Mouse (Mus musculus): ENCODE results near the gene Amotl2. TPM values are rescaled to one million over a fixed set of nuclear protein-coding genes. Genes with fewer than 3 reads are reported as not detected.

The Amotl2 gene
- polyA plus RNA-seq, 1 experiment from 2014 or later: 110 TPM

DNA sequence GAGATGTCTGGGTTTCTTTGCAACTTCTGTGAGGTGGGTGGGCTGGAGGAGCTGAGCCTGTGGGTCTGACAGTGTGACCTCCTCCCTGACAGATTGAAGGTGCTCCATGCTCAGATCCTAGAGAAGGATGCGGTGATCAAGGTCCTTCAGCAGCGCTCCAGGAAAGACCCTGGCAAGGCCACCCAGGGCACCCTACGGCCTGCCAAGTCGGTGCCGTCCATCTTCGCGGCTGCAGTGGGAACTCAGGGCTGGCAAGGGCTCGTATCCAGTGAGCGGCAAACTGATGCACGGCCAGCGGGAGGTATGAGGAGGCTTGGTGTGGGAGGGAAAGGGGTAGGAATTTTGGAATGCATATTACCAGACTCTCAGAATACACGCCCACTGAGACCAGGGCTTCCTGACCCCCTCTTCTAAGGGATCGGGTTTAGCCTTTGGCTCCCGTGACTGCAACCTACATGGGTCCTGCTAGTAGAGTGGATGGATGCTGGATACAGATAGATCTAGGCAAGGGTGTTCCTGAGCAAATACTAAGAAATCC is 13.5 kb downstream of the Amotl2 start:
- H3K9ac ChIP-seq: no peak overlapping the region
- H3K4me3 ChIP-seq: no peak overlapping the region
- peaks cover 85% of the 10 kb centered on the region for H3K36me3 ChIP-seq
- H3K4me2 ChIP-seq (replicated peaks): no peak overlapping the region
- no peak for ATAC-seq (ENCODE audit: low FRiP score)
- no peak overlapping the region for H3K27ac ChIP-seq
- H3K4me1 ChIP-seq: peaks cover 42% of the 10 kb centered on the region
- no peaks in the 10 kb centered on the region for H3K9me3 ChIP-seq (replicated peaks)
- WGBS: 87% methylated on average over 14 of the region's 14 CpGs
- H3K27me3 ChIP-seq: no peaks in the 10 kb centered on the region

DNA sequence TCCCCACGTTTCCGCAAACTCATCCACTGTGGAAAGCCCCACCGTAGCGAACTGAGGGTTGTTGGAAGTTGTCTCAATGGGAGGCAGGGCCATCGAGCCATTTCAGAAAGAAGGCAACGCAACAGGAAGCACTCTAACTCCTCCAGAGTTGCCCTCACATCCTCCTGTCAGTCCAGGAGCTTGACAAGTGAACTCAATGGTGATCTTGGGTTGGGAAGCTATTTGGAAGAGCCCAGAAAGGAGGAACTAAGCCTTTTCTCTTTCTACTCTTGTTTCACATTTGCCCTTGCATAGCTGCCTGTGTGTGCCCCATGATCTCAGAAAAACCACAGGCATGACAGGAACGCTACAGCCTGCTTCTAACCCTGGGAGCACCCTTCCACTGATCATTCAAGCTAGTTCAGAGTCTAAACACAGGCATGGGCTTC is 14.6 kb downstream of the Amotl2 start:
- H3K4me1 ChIP-seq: peaks cover 31% of the 10 kb centered on the region
- H3K27me3 ChIP-seq: no peaks in the 10 kb centered on the region
- no peak overlapping the region for H3K9ac ChIP-seq
- no peaks in the 10 kb centered on the region for H3K9me3 ChIP-seq (replicated peaks)
- H3K27ac ChIP-seq: 0 out of 2 replicates have a peak overlapping the region, but pooled peaks have one; percentile 37
- no peak for ATAC-seq (ENCODE audit: low FRiP score)
- H3K4me2 ChIP-seq (replicated peaks): no peak overlapping the region
- H3K4me3 ChIP-seq: no peak overlapping the region
- 81% methylated on average over 7 of the region's 7 CpGs for WGBS
- H3K36me3 ChIP-seq: peaks cover 76% of the 10 kb centered on the region

DNA sequence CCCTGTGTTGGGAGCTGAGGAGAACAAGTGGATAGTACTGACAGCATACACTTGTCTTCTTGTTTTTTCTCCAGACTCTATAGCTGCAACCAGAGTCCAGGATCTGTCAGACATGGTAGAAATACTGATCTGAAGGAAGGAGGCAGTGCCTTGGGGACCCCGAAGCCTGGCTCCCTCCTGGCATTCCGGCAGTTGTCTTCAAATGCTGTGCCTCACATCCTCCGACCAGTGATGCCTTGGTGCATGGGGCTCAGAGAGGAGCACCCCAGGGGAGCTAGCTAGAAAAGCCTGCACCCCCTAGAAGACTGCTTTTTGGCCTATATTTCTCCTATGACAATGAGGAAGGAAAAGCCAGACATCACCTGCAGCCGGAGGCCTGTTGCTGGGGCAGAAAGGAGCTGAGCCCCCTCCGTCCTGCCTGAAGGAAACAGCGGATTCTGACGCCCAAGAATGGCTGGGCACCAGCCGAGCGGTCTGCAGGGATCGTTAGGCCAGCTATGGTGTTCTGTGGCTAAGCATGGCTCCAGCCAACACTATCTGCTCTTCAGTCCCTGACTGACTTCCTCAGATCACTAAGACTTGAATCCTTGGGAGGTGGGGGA is 15.2 kb downstream of the Amotl2 start:
- H3K4me3 ChIP-seq: no peak overlapping the region

DNA sequence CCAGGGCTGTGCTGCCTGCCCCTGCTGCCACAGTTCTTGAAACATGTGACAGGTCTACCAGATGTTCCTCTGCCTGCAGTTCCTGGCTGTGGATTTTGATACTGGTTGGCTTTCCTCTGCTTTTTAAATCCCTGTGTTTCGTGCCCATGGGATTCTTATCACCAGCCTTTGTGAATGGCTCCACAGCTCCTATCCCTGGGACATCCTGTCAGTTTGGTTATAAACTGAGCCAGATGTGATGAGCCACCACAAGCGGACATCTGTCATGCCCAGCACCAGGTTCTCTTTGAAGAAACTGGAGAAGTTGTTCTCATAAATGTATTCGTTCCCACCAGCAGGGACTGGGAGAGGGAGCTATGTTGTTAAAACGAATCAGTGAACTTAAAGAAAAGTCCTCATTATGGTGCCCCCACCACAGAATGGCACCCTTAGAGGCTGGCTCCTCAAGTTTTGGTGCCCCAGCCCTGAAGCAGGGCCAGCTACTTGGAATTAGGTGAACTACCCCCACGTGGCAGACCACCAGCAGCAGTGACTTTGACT is 15.9 kb downstream of the Amotl2 start:
- H3K27ac ChIP-seq: no peak overlapping the region
- H3K4me2 ChIP-seq (replicated peaks): no peak overlapping the region
- no peak overlapping the region for H3K9ac ChIP-seq
- H3K9me3 ChIP-seq (replicated peaks): no peaks in the 10 kb centered on the region
- 75% methylated on average over 5 of the region's 5 CpGs for WGBS
- peaks cover 17% of the 10 kb centered on the region; the same call in 1 of the 2 replicates for H3K4me1 ChIP-seq
- no peak overlapping the region for H3K4me3 ChIP-seq
- ATAC-seq (ENCODE audit: low FRiP score): no peak
- H3K27me3 ChIP-seq: no peaks in the 10 kb centered on the region
- H3K36me3 ChIP-seq: peaks cover 64% of the 10 kb centered on the region

More for the DNA sequence above, 15.2 kb downstream of the Amotl2 start:
- Histone ChIP-seq H3K27me3 (no peaks in the 10 kb centered on the region), H3K4me1 (peaks cover 25% of the 10 kb centered on the region), H3K27ac (no peak overlapping the region), H3K9ac (no peak overlapping the region), H3K36me3 (peaks cover 71% of the 10 kb centered on the region), H3K4me2 (replicated peaks) (no peak overlapping the region), H3K9me3 (replicated peaks) (no peaks in the 10 kb centered on the region)
- ATAC-seq (ENCODE audit: low FRiP score): no peak
- 81% methylated on average over 10 of the region's 10 CpGs for WGBS

DNA sequence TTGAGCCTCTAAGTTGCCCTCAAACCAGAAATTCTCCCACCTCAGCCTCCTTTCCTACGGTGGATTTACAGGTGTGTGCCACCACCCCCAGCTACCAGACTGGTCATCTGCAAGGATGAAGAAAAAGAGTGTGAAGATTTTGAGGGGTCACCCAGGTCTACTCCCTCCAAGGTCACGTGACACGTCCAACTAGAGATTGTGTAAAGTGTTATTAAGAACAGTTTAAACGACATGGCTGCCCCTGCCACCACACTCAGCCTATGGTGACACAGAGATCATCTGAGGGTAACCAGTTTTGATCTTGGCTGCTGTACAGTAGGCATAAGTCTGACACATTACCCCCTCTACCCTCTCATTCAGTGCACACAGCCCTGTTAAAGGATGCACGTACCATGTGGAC is 17.0 kb downstream of the Amotl2 start:
- Histone ChIP-seq H3K4me3 (no peak overlapping the region), H3K4me1 (peaks cover 12% of the 10 kb centered on the region; the same call in 1 of the 2 replicates), H3K27me3 (no peaks in the 10 kb centered on the region), H3K4me2 (replicated peaks) (no peak overlapping the region), H3K27ac (no peak overlapping the region), H3K9ac (no peak overlapping the region), H3K36me3 (peaks cover 53% of the 10 kb centered on the region), H3K9me3 (replicated peaks) (no peaks in the 10 kb centered on the region)
- 92% methylated on average over 5 of the region's 5 CpGs for WGBS
- no peak for ATAC-seq (ENCODE audit: low FRiP score)

DNA sequence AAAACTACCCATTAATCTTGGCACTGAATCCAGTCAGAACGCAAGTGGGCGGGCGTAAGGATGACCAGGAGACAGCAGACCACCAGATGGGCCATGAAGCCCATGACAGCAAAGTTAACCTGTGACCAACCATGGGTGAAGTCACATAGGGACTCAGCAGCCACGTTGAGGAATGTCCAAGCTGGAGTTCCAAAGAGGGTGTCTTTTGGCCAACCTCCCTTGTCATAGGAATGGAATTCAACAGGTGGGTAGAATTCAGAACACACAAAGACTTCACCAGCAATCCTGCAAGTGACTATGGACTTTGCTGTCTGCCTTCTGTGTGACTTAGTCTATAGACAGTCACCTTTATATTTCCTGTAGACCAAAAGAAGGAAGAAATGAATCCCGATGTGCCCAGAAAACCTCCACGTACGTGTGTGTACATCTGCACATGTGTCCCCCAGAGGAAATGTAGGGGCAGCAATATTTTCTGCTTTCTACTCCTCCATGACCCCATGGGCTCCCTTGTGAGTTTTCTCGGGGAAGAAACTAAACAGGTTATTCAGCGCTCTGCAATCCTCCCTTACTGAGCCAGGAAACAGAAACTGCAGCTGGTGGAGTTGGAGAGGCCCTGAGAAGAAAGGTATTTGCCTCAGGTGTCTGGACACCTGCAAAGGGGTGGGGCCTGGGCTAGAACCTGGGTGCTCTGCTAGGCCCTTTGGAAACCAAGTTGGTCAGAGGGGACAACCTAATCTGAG is 17.7 kb downstream of the Amotl2 start:
- Histone ChIP-seq H3K27me3 (no peaks in the 10 kb centered on the region), H3K4me1 (peaks cover 10% of the 10 kb centered on the region; the same call in 1 of the 2 replicates), H3K9ac (no peak overlapping the region), H3K27ac (no peak overlapping the region), H3K36me3 (peaks cover 46% of the 10 kb centered on the region), H3K4me2 (replicated peaks) (no peak overlapping the region), H3K9me3 (replicated peaks) (no peaks in the 10 kb centered on the region), H3K4me3 (no peak overlapping the region)
- ATAC-seq (ENCODE audit: low FRiP score): no peak
- 77% methylated on average over 9 of the region's 9 CpGs for WGBS

DNA sequence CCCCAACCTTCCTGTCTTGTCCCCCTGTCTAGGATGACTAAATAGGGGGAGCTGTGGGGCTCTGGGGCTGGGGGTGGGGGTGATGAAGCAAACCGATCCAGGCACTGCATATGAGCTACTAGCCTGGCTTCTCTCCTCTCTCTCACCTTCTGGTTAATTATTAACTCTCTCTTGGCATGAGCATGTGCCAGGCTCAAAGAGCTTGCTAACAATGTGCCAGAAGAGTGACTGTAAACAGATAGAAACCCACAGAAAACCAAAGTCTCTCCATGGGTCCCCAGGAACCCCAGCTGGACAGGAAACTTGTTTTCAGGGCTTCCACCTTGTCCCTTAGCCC is 18.2 kb downstream of the Amotl2 start:
- Histone ChIP-seq H3K4me2 (replicated peaks) (no peak overlapping the region), H3K4me3 (no peak overlapping the region), H3K9me3 (replicated peaks) (no peaks in the 10 kb centered on the region), H3K9ac (no peak overlapping the region), H3K4me1 (0 out of 2 replicates have a peak, but pooled peaks cover 7% of the 10 kb centered on the region), H3K27me3 (no peaks in the 10 kb centered on the region), H3K27ac (no peak overlapping the region), H3K36me3 (peaks cover 41% of the 10 kb centered on the region)
- ATAC-seq (ENCODE audit: low FRiP score): no peak
- WGBS: 69% methylated on average over 1 of the region's 1 CpGs

DNA sequence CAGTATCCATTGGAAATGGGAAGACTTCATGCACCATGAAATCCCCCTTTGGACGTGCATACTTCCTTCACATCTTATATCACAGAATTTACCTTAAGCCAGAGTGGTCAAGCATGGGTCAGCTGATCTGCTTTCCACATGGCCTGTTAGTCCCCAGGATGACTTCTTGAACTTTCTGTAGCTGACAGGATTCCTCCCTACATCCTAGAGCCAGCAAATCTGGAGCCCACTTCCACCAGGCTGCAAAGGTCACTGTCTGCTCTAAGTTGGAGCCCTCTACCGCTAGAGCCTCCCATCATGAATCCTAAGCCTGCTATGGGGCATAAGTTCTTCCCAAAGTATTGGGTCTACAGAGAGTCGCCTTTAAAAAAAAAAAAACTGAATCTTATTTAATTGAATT is 18.8 kb downstream of the Amotl2 start:
- no peak overlapping the region for H3K4me2 ChIP-seq (replicated peaks)
- no peaks in the 10 kb centered on the region for H3K9me3 ChIP-seq (replicated peaks)
- ATAC-seq (ENCODE audit: low FRiP score): no peak
- H3K4me1 ChIP-seq: 0 out of 2 replicates have a peak, but pooled peaks cover 5% of the 10 kb centered on the region
- no peak overlapping the region for H3K4me3 ChIP-seq
- H3K27ac ChIP-seq: no peak overlapping the region
- H3K36me3 ChIP-seq: peaks cover 36% of the 10 kb centered on the region
- WGBS: 84% methylated on average over 3 of the region's 3 CpGs
- H3K9ac ChIP-seq: no peak overlapping the region
- H3K27me3 ChIP-seq: no peaks in the 10 kb centered on the region

DNA sequence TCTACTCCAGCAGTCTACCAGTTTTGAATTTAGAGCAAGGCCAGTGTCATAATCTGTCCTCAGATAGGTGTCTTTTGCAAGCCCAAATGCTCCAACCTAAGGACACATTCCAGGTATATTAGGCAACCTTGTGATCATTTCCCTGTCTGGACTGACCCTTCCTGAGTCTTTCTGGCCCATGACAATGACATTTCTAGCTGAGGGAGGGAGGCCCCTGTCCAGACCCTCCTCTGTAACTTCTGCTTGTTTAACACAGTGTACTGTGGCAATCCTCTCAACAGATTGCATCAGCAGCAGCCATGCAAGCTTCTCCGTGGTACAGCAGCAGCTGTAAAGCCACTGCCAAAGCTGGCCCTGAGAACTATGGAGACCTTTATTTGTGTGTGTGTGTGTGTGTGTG is 19.5 kb downstream of the Amotl2 start:
- no peak overlapping the region for H3K4me2 ChIP-seq (replicated peaks)
- no peak overlapping the region for H3K9ac ChIP-seq
- H3K9me3 ChIP-seq (replicated peaks): no peaks in the 10 kb centered on the region
- H3K27ac ChIP-seq: no peak overlapping the region
- 62% methylated on average over 1 of the region's 1 CpGs for WGBS
- H3K36me3 ChIP-seq: peaks cover 28% of the 10 kb centered on the region
- H3K4me1 ChIP-seq: 0 out of 2 replicates have a peak, but pooled peaks cover 4% of the 10 kb centered on the region
- no peak for ATAC-seq (ENCODE audit: low FRiP score)
- no peak overlapping the region for H3K4me3 ChIP-seq
- no peaks in the 10 kb centered on the region for H3K27me3 ChIP-seq

DNA sequence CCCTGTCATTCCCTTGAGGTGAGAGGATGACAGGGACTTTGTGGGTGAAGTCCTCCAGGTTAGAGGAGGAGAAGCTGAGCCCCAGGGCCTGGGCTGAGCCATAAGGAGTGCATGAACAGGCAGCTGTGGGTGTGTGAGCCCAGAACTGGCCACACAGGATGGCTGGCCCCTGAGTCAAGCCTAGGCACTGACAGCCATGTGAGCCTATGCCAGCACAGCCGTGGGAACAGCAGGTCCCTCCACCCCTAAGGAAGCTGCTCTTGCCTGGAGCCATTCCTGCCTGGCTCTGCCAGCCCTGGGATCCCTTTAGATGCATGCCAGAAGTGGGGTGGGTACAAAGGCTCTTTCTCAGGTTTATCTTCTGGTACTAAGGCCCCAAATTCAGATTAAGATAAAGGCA is 20.9 kb downstream of the Amotl2 start:
- 69% methylated on average over 1 of the region's 1 CpGs for whole genome bisulfite sequencing
- H3K27ac ChIP-seq: no peak overlapping the region

DNA sequence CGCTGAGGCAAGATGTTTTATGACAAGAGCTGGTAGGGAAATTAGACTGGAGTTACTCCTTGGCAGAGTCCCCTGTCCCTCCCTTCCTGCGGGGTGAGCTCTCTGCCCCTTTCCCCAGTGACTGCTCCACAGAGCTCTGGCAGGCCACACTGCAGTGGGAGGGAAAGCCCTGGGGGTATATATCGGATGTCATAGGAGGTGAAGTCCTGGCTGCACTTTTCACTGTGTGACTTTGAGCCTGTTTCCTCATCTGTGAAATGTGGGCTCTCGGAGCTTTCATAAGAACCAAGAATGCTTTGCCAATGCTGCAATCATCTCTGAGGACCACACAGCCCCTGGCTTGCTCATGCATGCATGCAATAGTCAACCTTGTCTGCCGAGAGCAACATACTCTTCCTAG is 30.3 kb downstream of the Amotl2 start:
- H3K4me2 ChIP-seq (replicated peaks): no peak overlapping the region
- H3K36me3 ChIP-seq: no peaks in the 10 kb centered on the region
- H3K4me1 ChIP-seq: no peaks in the 10 kb centered on the region; the same call in 1 of the 2 replicates
- no peaks in the 10 kb centered on the region for H3K27me3 ChIP-seq
- H3K4me3 ChIP-seq: no peak overlapping the region
- H3K9ac ChIP-seq: no peak overlapping the region
- WGBS: 76% methylated on average over 5 of the region's 5 CpGs
- no peak for ATAC-seq (ENCODE audit: low FRiP score)
- no peaks in the 10 kb centered on the region for H3K9me3 ChIP-seq (replicated peaks)
- no peak overlapping the region for H3K27ac ChIP-seq

More for the DNA sequence above, 20.9 kb downstream of the Amotl2 start:
- Histone ChIP-seq H3K36me3 (peaks cover 14% of the 10 kb centered on the region), H3K4me2 (replicated peaks) (no peak overlapping the region), H3K9ac (no peak overlapping the region), H3K9me3 (replicated peaks) (no peaks in the 10 kb centered on the region), H3K4me3 (no peak overlapping the region), H3K4me1 (no peaks in the 10 kb centered on the region), H3K27me3 (no peaks in the 10 kb centered on the region)
- no peak for ATAC-seq (ENCODE audit: low FRiP score)

DNA sequence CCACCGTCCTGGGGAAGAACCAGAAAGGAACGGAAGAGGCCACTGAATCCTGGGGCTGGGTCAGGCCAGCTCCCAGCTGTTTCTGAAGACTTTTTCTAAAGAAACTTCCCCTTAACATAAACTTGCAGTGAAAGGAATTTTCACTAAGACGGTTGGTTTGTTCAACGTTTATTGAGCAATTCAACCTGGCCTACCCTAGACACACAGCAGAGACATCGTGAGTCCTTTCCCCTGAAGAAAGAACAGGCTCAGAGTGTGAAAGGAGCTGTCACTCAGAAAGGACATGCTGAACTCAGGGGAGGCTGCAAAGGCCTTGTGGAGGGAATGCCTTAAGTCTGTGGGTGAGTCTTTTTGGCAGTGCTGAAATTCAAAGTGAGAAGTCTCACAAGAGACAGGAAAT is 31.4 kb downstream of the Amotl2 start:
- H3K4me3 ChIP-seq: no peak overlapping the region
- H3K9ac ChIP-seq: no peak overlapping the region
- no peaks in the 10 kb centered on the region for H3K9me3 ChIP-seq (replicated peaks)
- no peaks in the 10 kb centered on the region for H3K27me3 ChIP-seq
- ATAC-seq (ENCODE audit: low FRiP score): no peak
- 52% methylated on average over 5 of the region's 5 CpGs for WGBS
- H3K27ac ChIP-seq: no peak overlapping the region
- H3K4me1 ChIP-seq: no peaks in the 10 kb centered on the region; the same call in 1 of the 2 replicates
- no peaks in the 10 kb centered on the region for H3K36me3 ChIP-seq
- no peak overlapping the region for H3K4me2 ChIP-seq (replicated peaks)
